Mouse (Mus musculus): ENCODE measurements at regions not wholly inside any gene's neighbourhood (a gene's known extent, or its start where the extent isn't known, plus 50 kb on each side); places are given as distances from the start of the nearest gene placed in this dataset.

DNA sequence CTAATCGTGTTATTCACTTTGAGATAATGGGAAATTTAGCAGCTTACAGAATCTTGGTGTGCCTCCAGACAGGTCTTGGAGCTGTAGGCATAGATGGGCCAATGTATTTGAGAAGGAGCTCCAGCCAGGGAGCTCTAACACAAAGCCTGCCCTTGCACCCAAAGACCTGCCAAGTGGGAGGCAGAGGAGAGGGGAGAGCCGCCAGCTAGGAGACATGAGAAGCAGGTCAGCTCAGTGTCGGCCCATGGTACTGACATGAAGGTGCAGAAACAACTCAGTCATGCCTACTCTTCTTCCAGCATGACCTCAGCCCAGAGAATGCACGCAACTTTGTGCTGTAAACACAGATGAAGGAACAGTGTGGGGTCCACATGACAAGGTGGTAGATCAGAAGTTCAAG lies 128.8 kb downstream of the Ackr3 start:
- WGBS, result 94% methylated on average over 4 of the region's 4 CpGs
- Histone ChIP-seq H3K4me2 (ENCODE audit: low read depth, low read length) (no peak overlapping the region), H3K9me3 (ENCODE audit: control insufficient read depth, low read length) (no peaks in the 10 kb centered on the region), H3K4me3 (ENCODE audit: low read depth, low read length) (no peak overlapping the region), H3K27me3 (ENCODE audit: control insufficient read depth, insufficient read depth, low read length) (no peaks in the 10 kb centered on the region), H3K4me1 (ENCODE audit: control insufficient read depth, insufficient read depth, low read length) (no peaks in the 10 kb centered on the region), H3K9ac (replicated peaks; ENCODE audit: low read depth, low read length) (no peak overlapping the region), H3K27ac (ENCODE audit: low read depth, low read length) (no peak overlapping the region), H3K36me3 (ENCODE audit: control insufficient read depth, insufficient read depth, low read length) (no peaks in the 10 kb centered on the region)
- ATAC-seq (ENCODE audit: low read depth), result no peak

- no peak for ATAC-seq (ENCODE audit: low read depth)
- H3K9ac ChIP-seq (replicated peaks; ENCODE audit: low read depth, low read length), result no peak overlapping the region
- no peaks in the 10 kb centered on the region for H3K4me1 ChIP-seq (ENCODE audit: control insufficient read depth, insufficient read depth, low read length)
- no peaks in the 10 kb centered on the region for H3K27me3 ChIP-seq (ENCODE audit: control insufficient read depth, insufficient read depth, low read length)
- no peak overlapping the region for H3K27ac ChIP-seq (ENCODE audit: low read depth, low read length)
- H3K4me3 ChIP-seq (ENCODE audit: low read depth, low read length), result no peak overlapping the region
- no peaks in the 10 kb centered on the region for H3K9me3 ChIP-seq (ENCODE audit: control insufficient read depth, low read length)
- no peak overlapping the region for H3K4me2 ChIP-seq (ENCODE audit: low read depth, low read length)
- H3K36me3 ChIP-seq (ENCODE audit: control insufficient read depth, insufficient read depth, low read length), result no peaks in the 10 kb centered on the region
- WGBS, result 75% methylated on average over 6 of the region's 6 CpGs
Observed at GRCm38 (mm10) chr1:90333676-90334430, 130.1 kb downstream of the Ackr3 start.

GRCm38 (mm10) chr1:90335001-90335747 lies 131.4 kb downstream of the Ackr3 start:
- no peaks in the 10 kb centered on the region for H3K4me1 ChIP-seq (ENCODE audit: control insufficient read depth, insufficient read depth, low read length)
- no peaks in the 10 kb centered on the region for H3K36me3 ChIP-seq (ENCODE audit: control insufficient read depth, insufficient read depth, low read length)
- H3K9ac ChIP-seq (replicated peaks; ENCODE audit: low read depth, low read length), result no peak overlapping the region
- H3K27ac ChIP-seq (ENCODE audit: low read depth, low read length), result no peak overlapping the region
- ATAC-seq (ENCODE audit: low read depth), result peak; percentile 54; the same call in 1 of the 2 replicates
- no peak overlapping the region for H3K4me3 ChIP-seq (ENCODE audit: low read depth, low read length)
- no peaks in the 10 kb centered on the region for H3K27me3 ChIP-seq (ENCODE audit: control insufficient read depth, insufficient read depth, low read length)
- H3K9me3 ChIP-seq (ENCODE audit: control insufficient read depth, low read length), result no peaks in the 10 kb centered on the region
- no peak overlapping the region for H3K4me2 ChIP-seq (ENCODE audit: low read depth, low read length)
- 38% methylated on average over 25 of the region's 25 CpGs for WGBS

- H3K27me3 ChIP-seq (ENCODE audit: control insufficient read depth, insufficient read depth, low read length), result no peaks in the 10 kb centered on the region
- H3K4me1 ChIP-seq (ENCODE audit: control insufficient read depth, insufficient read depth, low read length), result peaks cover 5% of the 10 kb centered on the region; the same call in 1 of the 2 replicates
- no peak overlapping the region for H3K4me2 ChIP-seq (ENCODE audit: low read depth, low read length)
- H3K4me3 ChIP-seq (ENCODE audit: low read depth, low read length), result no peak overlapping the region
- WGBS, result 86% methylated on average over 12 of the region's 12 CpGs
- no peak overlapping the region for H3K9ac ChIP-seq (replicated peaks; ENCODE audit: low read depth, low read length)
- no peak for ATAC-seq (ENCODE audit: low read depth)
- no peaks in the 10 kb centered on the region for H3K36me3 ChIP-seq (ENCODE audit: control insufficient read depth, insufficient read depth, low read length)
- no peaks in the 10 kb centered on the region for H3K9me3 ChIP-seq (ENCODE audit: control insufficient read depth, low read length)
- no peak overlapping the region for H3K27ac ChIP-seq (ENCODE audit: low read depth, low read length)
Observed at GRCm38 (mm10) chr1:90337876-90338316, 134.1 kb downstream of the Ackr3 start.

- Histone ChIP-seq H3K36me3 (ENCODE audit: control insufficient read depth, insufficient read depth, low read length) (no peaks in the 10 kb centered on the region), H3K4me1 (ENCODE audit: control insufficient read depth, insufficient read depth, low read length) (peaks cover 5% of the 10 kb centered on the region; the same call in 1 of the 2 replicates), H3K9ac (replicated peaks; ENCODE audit: low read depth, low read length) (no peak overlapping the region), H3K27ac (ENCODE audit: low read depth, low read length) (no peak overlapping the region), H3K4me2 (ENCODE audit: low read depth, low read length) (no peak overlapping the region), H3K27me3 (ENCODE audit: control insufficient read depth, insufficient read depth, low read length) (no peaks in the 10 kb centered on the region), H3K9me3 (ENCODE audit: control insufficient read depth, low read length) (no peaks in the 10 kb centered on the region), H3K4me3 (ENCODE audit: low read depth, low read length) (no peak overlapping the region)
- 28% methylated on average over 1 of the region's 1 CpGs for WGBS
- no peak for ATAC-seq (ENCODE audit: low read depth)
Observed at GRCm38 (mm10) chr1:90342346-90342745, 138.6 kb downstream of the Ackr3 start.

- Histone ChIP-seq H3K4me3 (ENCODE audit: low read depth, low read length) (no peak overlapping the region), H3K27me3 (ENCODE audit: control insufficient read depth, insufficient read depth, low read length) (no peaks in the 10 kb centered on the region), H3K9ac (replicated peaks; ENCODE audit: low read depth, low read length) (no peak overlapping the region), H3K9me3 (ENCODE audit: control insufficient read depth, low read length) (no peaks in the 10 kb centered on the region), H3K4me2 (ENCODE audit: low read depth, low read length) (no peak overlapping the region), H3K27ac (ENCODE audit: low read depth, low read length) (no peak overlapping the region), H3K4me1 (ENCODE audit: control insufficient read depth, insufficient read depth, low read length) (peaks cover 5% of the 10 kb centered on the region; the same call in 1 of the 2 replicates), H3K36me3 (ENCODE audit: control insufficient read depth, insufficient read depth, low read length) (no peaks in the 10 kb centered on the region)
- 85% methylated on average over 2 of the region's 2 CpGs for WGBS
- ATAC-seq (ENCODE audit: low read depth), result no peak
Observed at GRCm38 (mm10) chr1:90343492-90343891, 139.7 kb downstream of the Ackr3 start.

- Histone ChIP-seq H3K9ac (replicated peaks; ENCODE audit: low read depth, low read length) (no peak overlapping the region), H3K4me1 (ENCODE audit: control insufficient read depth, insufficient read depth, low read length) (peaks cover 5% of the 10 kb centered on the region; the same call in 1 of the 2 replicates), H3K4me3 (ENCODE audit: low read depth, low read length) (no peak overlapping the region), H3K27ac (ENCODE audit: low read depth, low read length) (no peak overlapping the region), H3K9me3 (ENCODE audit: control insufficient read depth, low read length) (no peaks in the 10 kb centered on the region), H3K36me3 (ENCODE audit: control insufficient read depth, insufficient read depth, low read length) (no peaks in the 10 kb centered on the region), H3K27me3 (ENCODE audit: control insufficient read depth, insufficient read depth, low read length) (no peaks in the 10 kb centered on the region), H3K4me2 (ENCODE audit: low read depth, low read length) (no peak overlapping the region)
- WGBS, result 75% methylated on average over 6 of the region's 6 CpGs
- no peak for ATAC-seq (ENCODE audit: low read depth)
Observed at GRCm38 (mm10) chr1:90347032-90347431, 143.3 kb downstream of the Ackr3 start.

DNA sequence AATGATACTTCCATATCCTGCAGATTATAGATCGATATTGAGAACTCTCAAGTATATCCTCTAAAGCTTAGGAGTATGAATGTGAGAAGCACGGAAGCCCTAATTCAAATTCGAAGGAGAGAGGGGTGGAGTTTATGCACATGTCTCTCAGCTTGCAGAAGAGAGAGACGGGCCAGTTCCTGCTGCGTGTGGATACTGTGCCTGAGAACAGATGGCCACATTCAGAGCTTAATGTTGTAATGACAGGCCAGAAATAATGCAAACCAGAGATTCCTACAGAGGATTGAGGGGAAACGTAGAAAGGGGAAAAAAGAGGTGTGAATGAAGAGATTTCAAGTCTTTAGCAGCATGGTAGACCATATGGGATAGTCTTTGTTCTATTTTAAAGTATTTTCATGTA lies 145.8 kb downstream of the Ackr3 start:
- ATAC-seq (ENCODE audit: low read depth), result no peak
- no peaks in the 10 kb centered on the region for H3K9me3 ChIP-seq (ENCODE audit: control insufficient read depth, low read length)
- WGBS, result 44% methylated on average over 6 of the region's 6 CpGs

DNA sequence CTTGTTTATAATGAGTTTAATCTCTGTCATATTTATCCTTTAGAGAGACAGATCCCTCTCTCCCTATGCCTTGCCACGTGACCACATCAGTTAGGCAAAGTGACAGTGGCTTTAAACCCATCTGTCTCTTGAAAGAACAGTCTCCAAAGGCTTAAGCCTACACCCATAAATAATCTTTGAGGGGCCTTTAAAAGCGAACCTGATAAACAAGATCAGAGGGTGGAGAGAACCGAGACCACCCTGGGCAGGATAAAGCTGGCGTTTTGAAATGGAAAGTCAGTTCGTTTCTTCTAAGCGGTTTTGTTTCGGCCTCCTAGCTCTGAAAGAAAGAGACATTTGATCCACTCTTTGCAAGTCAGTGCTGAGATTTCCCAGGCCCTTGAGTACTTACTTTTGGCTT lies 149.5 kb downstream of the Ackr3 start:
- H3K9me3 ChIP-seq (ENCODE audit: control insufficient read depth, low read length), result no peaks in the 10 kb centered on the region
- 0 out of 2 replicates have a peak, but pooled peaks cover 4% of the 10 kb centered on the region for H3K4me1 ChIP-seq (ENCODE audit: control insufficient read depth, insufficient read depth, low read length)
- no peak overlapping the region for H3K4me2 ChIP-seq (ENCODE audit: low read depth, low read length)
- H3K27me3 ChIP-seq (ENCODE audit: control insufficient read depth, insufficient read depth, low read length), result no peaks in the 10 kb centered on the region
- 6% methylated on average over 7 of the region's 7 CpGs for WGBS
- no peak overlapping the region for H3K4me3 ChIP-seq (ENCODE audit: low read depth, low read length)
- no peak overlapping the region for H3K27ac ChIP-seq (ENCODE audit: low read depth, low read length)
- ATAC-seq (ENCODE audit: low read depth), result no peak
- H3K36me3 ChIP-seq (ENCODE audit: control insufficient read depth, insufficient read depth, low read length), result no peaks in the 10 kb centered on the region
- no peak overlapping the region for H3K9ac ChIP-seq (replicated peaks; ENCODE audit: low read depth, low read length)

More for the DNA sequence above, 145.8 kb downstream of the Ackr3 start:
- Histone ChIP-seq H3K27ac (ENCODE audit: low read depth, low read length) (no peak overlapping the region), H3K9ac (replicated peaks; ENCODE audit: low read depth, low read length) (no peak overlapping the region), H3K27me3 (ENCODE audit: control insufficient read depth, insufficient read depth, low read length) (no peaks in the 10 kb centered on the region), H3K36me3 (ENCODE audit: control insufficient read depth, insufficient read depth, low read length) (no peaks in the 10 kb centered on the region), H3K4me2 (ENCODE audit: low read depth, low read length) (no peak overlapping the region), H3K4me3 (ENCODE audit: low read depth, low read length) (no peak overlapping the region), H3K4me1 (ENCODE audit: control insufficient read depth, insufficient read depth, low read length) (0 out of 2 replicates have a peak, but pooled peaks cover 4% of the 10 kb centered on the region)
